Mouse (Mus musculus): ENCODE measurements around the gene Myb. TPM values are rescaled to one million over a fixed set of nuclear protein-coding genes. Genes with fewer than 3 reads are reported as not detected.

Myb gene
- polyA plus RNA-seq, 1 experiment from 2014 or later = 7.1 TPM

GRCm38 (mm10) chr10:21188564-21189274, 27.9 kb upstream of the Myb start:
- Histone ChIP-seq H3K9me3 (replicated peaks; ENCODE audit: control insufficient read depth, low read length) (no peaks in the 10 kb centered on the region), H3K4me3 (ENCODE audit: low read depth, low read length) (peak overlapping the region; percentile 18; the same call in 1 of the 2 replicates), H3K9ac (replicated peaks; ENCODE audit: low read length) (peak overlapping the region; percentile 47; the same call in 1 of the 2 replicates), H3K27me3 (ENCODE audit: control insufficient read depth, insufficient read depth, low read length) (no peaks in the 10 kb centered on the region), H3K4me1 (ENCODE audit: control insufficient read depth, insufficient read depth, low read length) (no peaks in the 10 kb centered on the region), H3K4me2 (ENCODE audit: low read depth, low read length) (peak overlapping the region; percentile 8; the same call in 1 of the 2 replicates), H3K27ac (replicated peaks; ENCODE audit: low read depth, low read length) (no peak overlapping the region), H3K36me3 (replicated peaks; ENCODE audit: control insufficient read depth, insufficient read depth, low read depth, low read length) (no peaks in the 10 kb centered on the region)
- WGBS = 29% methylated on average over 11 of the region's 11 CpGs
- DNase-seq (ENCODE audit: low spot score) = peak; percentile 81
- no peak for ATAC-seq (replicated peaks; ENCODE audit: insufficient number of reproducible peaks, low FRiP score, low TSS enrichment, low read depth)

- no peak overlapping the region for H3K4me2 ChIP-seq (ENCODE audit: low read depth, low read length)
- no peaks in the 10 kb centered on the region for H3K4me1 ChIP-seq (ENCODE audit: control insufficient read depth, insufficient read depth, low read length)
- no peaks in the 10 kb centered on the region for H3K27me3 ChIP-seq (ENCODE audit: control insufficient read depth, insufficient read depth, low read length)
- no peak overlapping the region for H3K9ac ChIP-seq (replicated peaks; ENCODE audit: low read length)
- DNase-seq (ENCODE audit: low spot score) (no peak), ATAC-seq (replicated peaks; ENCODE audit: insufficient number of reproducible peaks, low FRiP score, low TSS enrichment, low read depth) (no peak)
- H3K27ac ChIP-seq (replicated peaks; ENCODE audit: low read depth, low read length) = no peak overlapping the region
- H3K36me3 ChIP-seq (replicated peaks; ENCODE audit: control insufficient read depth, insufficient read depth, low read depth, low read length) = no peaks in the 10 kb centered on the region
- H3K9me3 ChIP-seq (replicated peaks; ENCODE audit: control insufficient read depth, low read length) = no peaks in the 10 kb centered on the region
- H3K4me3 ChIP-seq (ENCODE audit: low read depth, low read length) = no peak overlapping the region
These were observed 27.1 kb upstream of the Myb start for GRCm38 (mm10) chr10:21187847-21188246.

GRCm38 (mm10) chr10:21186733-21187132, 25.9 kb upstream of the Myb start:
- H3K4me1 ChIP-seq (ENCODE audit: control insufficient read depth, insufficient read depth, low read length) = no peaks in the 10 kb centered on the region
- WGBS = 85% methylated on average over 5 of the region's 5 CpGs
- H3K27me3 ChIP-seq (ENCODE audit: control insufficient read depth, insufficient read depth, low read length) = no peaks in the 10 kb centered on the region
- no peaks in the 10 kb centered on the region for H3K36me3 ChIP-seq (replicated peaks; ENCODE audit: control insufficient read depth, insufficient read depth, low read depth, low read length)
- no peaks in the 10 kb centered on the region for H3K9me3 ChIP-seq (replicated peaks; ENCODE audit: control insufficient read depth, low read length)
- no peak overlapping the region for H3K4me2 ChIP-seq (ENCODE audit: low read depth, low read length)
- no peak overlapping the region for H3K4me3 ChIP-seq (ENCODE audit: low read depth, low read length)
- H3K27ac ChIP-seq (replicated peaks; ENCODE audit: low read depth, low read length) = no peak overlapping the region
- DNase-seq (ENCODE audit: low spot score) (no peak), ATAC-seq (replicated peaks; ENCODE audit: insufficient number of reproducible peaks, low FRiP score, low TSS enrichment, low read depth) (no peak)
- H3K9ac ChIP-seq (replicated peaks; ENCODE audit: low read length) = no peak overlapping the region

GRCm38 (mm10) chr10:21178711-21179110, 17.9 kb upstream of the Myb start:
- ATAC-seq (replicated peaks; ENCODE audit: insufficient number of reproducible peaks, low FRiP score, low TSS enrichment, low read depth) (no peak), DNase-seq (ENCODE audit: low spot score) (peak; percentile 44)
- Histone ChIP-seq H3K4me2 (ENCODE audit: low read depth, low read length) (no peak overlapping the region), H3K27ac (replicated peaks; ENCODE audit: low read depth, low read length) (no peak overlapping the region), H3K36me3 (replicated peaks; ENCODE audit: control insufficient read depth, insufficient read depth, low read depth, low read length) (no peaks in the 10 kb centered on the region), H3K9me3 (replicated peaks; ENCODE audit: control insufficient read depth, low read length) (no peaks in the 10 kb centered on the region), H3K4me3 (ENCODE audit: low read depth, low read length) (no peak overlapping the region), H3K27me3 (ENCODE audit: control insufficient read depth, insufficient read depth, low read length) (no peaks in the 10 kb centered on the region), H3K4me1 (ENCODE audit: control insufficient read depth, insufficient read depth, low read length) (no peaks in the 10 kb centered on the region), H3K9ac (replicated peaks; ENCODE audit: low read length) (no peak overlapping the region)
- 38% methylated on average over 5 of the region's 5 CpGs for WGBS

GRCm38 (mm10) chr10:21178281-21178680, 17.5 kb upstream of the Myb start:
- Histone ChIP-seq H3K4me1 (ENCODE audit: control insufficient read depth, insufficient read depth, low read length) (no peaks in the 10 kb centered on the region), H3K27me3 (ENCODE audit: control insufficient read depth, insufficient read depth, low read length) (no peaks in the 10 kb centered on the region), H3K9ac (replicated peaks; ENCODE audit: low read length) (no peak overlapping the region), H3K9me3 (replicated peaks; ENCODE audit: control insufficient read depth, low read length) (no peaks in the 10 kb centered on the region), H3K36me3 (replicated peaks; ENCODE audit: control insufficient read depth, insufficient read depth, low read depth, low read length) (no peaks in the 10 kb centered on the region), H3K27ac (replicated peaks; ENCODE audit: low read depth, low read length) (no peak overlapping the region), H3K4me3 (ENCODE audit: low read depth, low read length) (no peak overlapping the region), H3K4me2 (ENCODE audit: low read depth, low read length) (no peak overlapping the region)
- ATAC-seq (replicated peaks; ENCODE audit: insufficient number of reproducible peaks, low FRiP score, low TSS enrichment, low read depth) (no peak), DNase-seq (ENCODE audit: low spot score) (no peak)
- 68% methylated on average over 10 of the region's 10 CpGs for WGBS

GRCm38 (mm10) chr10:21172650-21173200, 11.9 kb upstream of the Myb start:
- 84% methylated on average over 4 of the region's 4 CpGs for WGBS

GRCm38 (mm10) chr10:21168466-21168865, 7.7 kb upstream of the Myb start:
- Histone ChIP-seq H3K9ac (replicated peaks; ENCODE audit: low read length) (no peak overlapping the region), H3K4me3 (ENCODE audit: low read depth, low read length) (no peak overlapping the region), H3K27me3 (ENCODE audit: control insufficient read depth, insufficient read depth, low read length) (no peaks in the 10 kb centered on the region), H3K36me3 (replicated peaks; ENCODE audit: control insufficient read depth, insufficient read depth, low read depth, low read length) (no peaks in the 10 kb centered on the region), H3K27ac (replicated peaks; ENCODE audit: low read depth, low read length) (no peak overlapping the region), H3K4me2 (ENCODE audit: low read depth, low read length) (no peak overlapping the region), H3K9me3 (replicated peaks; ENCODE audit: control insufficient read depth, low read length) (no peaks in the 10 kb centered on the region), H3K4me1 (ENCODE audit: control insufficient read depth, insufficient read depth, low read length) (no peaks in the 10 kb centered on the region)
- DNase-seq (ENCODE audit: low spot score) = no peak
- no peak for ATAC-seq (replicated peaks; ENCODE audit: insufficient number of reproducible peaks, low FRiP score, low TSS enrichment, low read depth)
- 95% methylated on average over 8 of the region's 8 CpGs for WGBS

More at GRCm38 (mm10) chr10:21172650-21173200, 11.9 kb upstream of the Myb start:
- Histone ChIP-seq H3K4me1 (ENCODE audit: control insufficient read depth, insufficient read depth, low read length) (no peaks in the 10 kb centered on the region), H3K27ac (replicated peaks; ENCODE audit: low read depth, low read length) (no peak overlapping the region), H3K9me3 (replicated peaks; ENCODE audit: control insufficient read depth, low read length) (no peaks in the 10 kb centered on the region), H3K9ac (replicated peaks; ENCODE audit: low read length) (no peak overlapping the region), H3K36me3 (replicated peaks; ENCODE audit: control insufficient read depth, insufficient read depth, low read depth, low read length) (no peaks in the 10 kb centered on the region), H3K4me2 (ENCODE audit: low read depth, low read length) (no peak overlapping the region), H3K4me3 (ENCODE audit: low read depth, low read length) (no peak overlapping the region), H3K27me3 (ENCODE audit: control insufficient read depth, insufficient read depth, low read length) (no peaks in the 10 kb centered on the region)
- DNase-seq (ENCODE audit: low spot score) (no peak), ATAC-seq (replicated peaks; ENCODE audit: insufficient number of reproducible peaks, low FRiP score, low TSS enrichment, low read depth) (no peak)

- Histone ChIP-seq H3K4me2 (ENCODE audit: low read depth, low read length) (no peak overlapping the region), H3K27me3 (ENCODE audit: control insufficient read depth, insufficient read depth, low read length) (no peaks in the 10 kb centered on the region), H3K9me3 (replicated peaks; ENCODE audit: control insufficient read depth, low read length) (no peaks in the 10 kb centered on the region), H3K9ac (replicated peaks; ENCODE audit: low read length) (no peak overlapping the region), H3K4me3 (ENCODE audit: low read depth, low read length) (no peak overlapping the region), H3K4me1 (ENCODE audit: control insufficient read depth, insufficient read depth, low read length) (no peaks in the 10 kb centered on the region), H3K36me3 (replicated peaks; ENCODE audit: control insufficient read depth, insufficient read depth, low read depth, low read length) (no peaks in the 10 kb centered on the region), H3K27ac (replicated peaks; ENCODE audit: low read depth, low read length) (no peak overlapping the region)
- WGBS = 95% methylated on average over 6 of the region's 6 CpGs
- ATAC-seq (replicated peaks; ENCODE audit: insufficient number of reproducible peaks, low FRiP score, low TSS enrichment, low read depth) = no peak
- no peak for DNase-seq (ENCODE audit: low spot score)
These were observed 7.1 kb upstream of the Myb start for GRCm38 (mm10) chr10:21167842-21168241.
